Mouse (Mus musculus) cortical plate, adult 2 months (tissue): ENCODE data around the gene Dffa.

Experiments
- CTCF ChIP-seq: fragments of 200-500 bp; IDR thresholded peaks from 2 replicates; pipeline ENCODE4 v1.5.1; 2011; ENCODE audit warnings: mild to moderate bottlenecking, control low read depth, low read length; ENCODE audit not compliant: insufficient read depth; ENCODE audit errors: extremely low read depth
- POLR2A ChIP-seq: fragments of 200-500 bp; IDR thresholded peaks from 2 replicates; pipeline ENCODE4 v1.6.1; 2011; ENCODE audit warnings: mild to moderate bottlenecking, low read length, control low read depth; ENCODE audit not compliant: insufficient read depth; ENCODE audit errors: extremely low read depth

DNA sequence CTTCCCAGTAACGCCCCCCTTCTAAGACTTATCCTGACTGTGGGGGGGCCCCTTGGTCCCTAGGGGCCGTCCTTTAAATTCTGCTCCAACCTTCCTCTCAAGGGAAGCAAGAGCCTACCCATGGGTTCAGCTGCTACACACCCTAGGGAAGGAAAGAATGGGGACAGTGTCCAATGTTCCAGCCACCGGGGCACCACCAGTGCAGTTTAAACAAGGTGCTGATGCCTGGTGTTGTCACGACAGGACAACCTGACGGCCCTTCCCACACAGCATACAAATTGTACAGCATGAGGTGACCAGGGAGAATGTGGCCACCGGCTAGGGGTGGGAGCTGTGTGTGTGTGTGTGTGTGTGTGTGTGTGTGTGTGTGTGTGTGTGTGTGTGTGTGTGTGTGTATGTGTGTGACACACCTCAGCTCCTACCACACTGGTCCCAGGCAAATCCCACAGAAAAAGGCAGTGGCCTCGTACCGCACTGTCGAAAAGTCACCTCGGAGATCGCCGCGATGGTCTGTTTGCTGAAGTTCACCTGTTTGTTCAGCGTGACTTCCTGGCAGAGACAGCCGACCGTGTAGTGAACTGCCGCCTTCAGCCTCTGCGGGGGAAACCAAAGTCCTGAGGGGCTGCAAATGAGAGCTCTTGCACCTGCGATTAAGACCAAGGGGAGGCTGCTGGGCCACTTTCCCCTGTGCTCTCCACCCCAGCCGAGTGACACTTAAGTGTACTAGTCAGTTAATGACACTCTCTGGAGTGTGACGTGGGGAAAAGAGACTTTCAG, 28.0 kb downstream of the Dffa start:
- TF ChIP-seq POLR2A: no peak
- no peak for TF ChIP-seq CTCF
